Mouse (Mus musculus): ENCODE results near the gene Eprs.

DNA sequence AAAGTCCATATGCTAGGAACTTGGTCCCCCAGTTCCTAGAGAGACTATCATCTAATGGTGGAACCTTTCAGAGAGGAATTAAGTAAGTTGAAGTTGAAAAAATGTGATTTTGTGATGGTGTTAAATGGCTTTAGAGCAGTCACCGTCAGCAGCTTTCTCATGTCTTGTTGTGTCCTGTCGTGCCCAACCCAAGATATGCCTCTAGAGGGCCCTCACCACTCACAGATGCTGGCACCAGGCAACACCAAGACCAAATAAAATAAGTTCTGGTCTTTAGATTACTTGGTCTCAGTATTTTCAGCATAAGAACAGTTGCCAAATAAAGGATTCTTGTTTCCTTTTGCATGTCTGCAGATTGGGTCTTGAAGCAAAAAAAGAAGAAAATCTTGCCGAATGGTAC is 47.0 kb downstream of the Eprs start:
- no peak for TF ChIP-seq CTCF (IDR thresholded peaks at IDR 0.05; ENCODE audit: borderline replicate concordance, control insufficient read depth, extremely low read depth, insufficient read depth, low read length, poor library complexity)
- TF ChIP-seq POLR2A (IDR thresholded peaks at IDR 0.05; ENCODE audit: control insufficient read depth, extremely low read depth, insufficient read depth, low read length, poor library complexity) = no peak

Data from thymus, adult 2 months (tissue).